Mouse (Mus musculus) MEL (cell line): ENCODE results near the gene Cwc22. TPM values are rescaled to one million over a fixed set of nuclear protein-coding genes. Genes with fewer than 3 reads are reported as not detected.

Source experiments
- DNase-seq: peaks from one replicate; pipeline ENCODE4 v3.0.0; 2011; ENCODE audit warnings: low read depth, low spot score
- H3K27ac ChIP-seq: 2 replicates; pipeline ENCODE4 v1.5.1; 2012; ENCODE audit warnings: low read depth, mild to moderate bottlenecking, control low read depth, low read length, moderate library complexity; ENCODE audit not compliant: control insufficient read depth
- H3K27me3 ChIP-seq, 2 experiments: fragments of 150-350 bp in 1 of 2; sonication (generic) in 1 of 2; 2 replicates each; pipeline ENCODE4 v1.6.1; 2012; ENCODE audit warnings: low read length in 2 of 2, mild to moderate bottlenecking in 2 of 2, improper control_type of control experiment in 1 of 2, moderate library complexity in 1 of 2; ENCODE audit not compliant: insufficient read depth in 2 of 2, control insufficient read depth in 1 of 2
- H3K36me3 ChIP-seq, 2 experiments: 2 replicates each; pipeline ENCODE4 v1.6.1; 2012 to 2014; ENCODE audit warnings: low read length in 2 of 2, improper control_type of control experiment in 1 of 2, inconsistent platforms in 1 of 2, mild to moderate bottlenecking in 1 of 2; ENCODE audit not compliant: insufficient read depth in 2 of 2, control insufficient read depth in 1 of 2
- H3K4me1 ChIP-seq, 2 experiments: fragments of 150-350 bp in 1 of 2; sonication (generic) in 1 of 2; 2 replicates each; pipeline ENCODE4 v1.6.1; 2012; ENCODE audit warnings: low read length in 2 of 2, improper control_type of control experiment in 1 of 2, mild to moderate bottlenecking in 1 of 2; ENCODE audit not compliant: insufficient read depth in 2 of 2, control insufficient read depth in 1 of 2
- H3K4me3 ChIP-seq, 2 experiments: fragments of 150-350 bp in 1 of 2; sonication (generic) in 1 of 2; 2 replicates each; pipeline ENCODE4 v1.5.1; 2012; ENCODE audit warnings: low read depth in 2 of 2, low read length in 2 of 2, mild to moderate bottlenecking in 2 of 2, moderate library complexity in 2 of 2, control low read depth in 1 of 2, improper control_type of control experiment in 1 of 2; ENCODE audit not compliant: control insufficient read depth in 1 of 2, insufficient read depth in 1 of 2
- H3K79me2 ChIP-seq: 2 replicates; pipeline ENCODE4 v1.6.1; 2012; ENCODE audit warnings: mild to moderate bottlenecking, low read length, moderate library complexity; ENCODE audit not compliant: control insufficient read depth, poor library complexity, insufficient read depth
- H3K9ac ChIP-seq: 2 replicates; pipeline ENCODE4 v1.6.1; 2012; ENCODE audit warnings: low read depth, mild to moderate bottlenecking, control low read depth, low read length, moderate library complexity; ENCODE audit not compliant: control insufficient read depth, poor library complexity, severe bottlenecking
- H3K9me3 ChIP-seq: fragments of 150-350 bp; sonication (generic); replicated peaks from 2 replicates; pipeline ENCODE4 v1.6.1; 2012; ENCODE audit warnings: mild to moderate bottlenecking, low read length, improper control_type of control experiment, moderate library complexity; ENCODE audit not compliant: insufficient read depth
- CHD1 ChIP-seq: IDR thresholded peaks from 2 replicates; pipeline ENCODE4 v1.6.1; 2012; ENCODE audit warnings: low read depth, mild to moderate bottlenecking, inconsistent platforms, low read length, improper control_type of control experiment
- CHD2 ChIP-seq: IDR thresholded peaks from 2 replicates; pipeline ENCODE4 v1.6.1; 2011; ENCODE audit warnings: low read length, improper control_type of control experiment
- CTCF ChIP-seq, 3 experiments: IDR thresholded peaks in 2 of 3; conservative IDR thresholded peaks in 1 of 3; 2 replicates each; pipeline ENCODE4 v1.5.1; 2011 to 2012; ENCODE audit warnings: low read length in 3 of 3, low read depth in 2 of 3, mild to moderate bottlenecking in 2 of 3, improper control_type of control experiment in 1 of 3, inconsistent platforms in 1 of 3, mixed read lengths in 1 of 3, moderate library complexity in 1 of 3; ENCODE audit not compliant: control insufficient read depth in 1 of 3, insufficient read depth in 1 of 3, poor library complexity in 1 of 3, severe bottlenecking in 1 of 3
- EP300 ChIP-seq, 2 experiments: IDR thresholded peaks; 2 replicates each; pipeline ENCODE4 v1.6.1; 2011; ENCODE audit warnings: improper control_type of control experiment in 2 of 2, low read length in 2 of 2, low read depth in 1 of 2, mild to moderate bottlenecking in 1 of 2
- ETS1 ChIP-seq: IDR thresholded peaks from 2 replicates; pipeline ENCODE4 v1.6.1; 2012; ENCODE audit warnings: low read depth, mild to moderate bottlenecking, inconsistent platforms, low read length, improper control_type of control experiment, moderate library complexity
- GATA1 ChIP-seq: IDR thresholded peaks from 2 replicates; pipeline ENCODE4 v1.6.1; 2011; ENCODE audit warnings: low read depth, low read length, improper control_type of control experiment
- KAT2A ChIP-seq: conservative IDR thresholded peaks from 2 replicates; pipeline ENCODE4 v1.6.1; 2012; ENCODE audit warnings: low read depth, low read length, improper control_type of control experiment, inconsistent platforms
- MAFK ChIP-seq: IDR thresholded peaks from 2 replicates; pipeline ENCODE4 v1.6.1; 2011; ENCODE audit warnings: low read depth, mild to moderate bottlenecking, low read length, improper control_type of control experiment, borderline replicate concordance
- MAZ ChIP-seq: IDR thresholded peaks from 2 replicates; pipeline ENCODE4 v1.6.1; 2012; ENCODE audit warnings: low read depth, mild to moderate bottlenecking, inconsistent platforms, low read length, improper control_type of control experiment
- MYB ChIP-seq: IDR thresholded peaks from 2 replicates; pipeline ENCODE4 v1.6.1; 2011; ENCODE audit warnings: mild to moderate bottlenecking, low read depth, low read length, improper control_type of control experiment
- NELFE ChIP-seq: IDR thresholded peaks from 2 replicates; pipeline ENCODE4 v1.6.1; 2011; ENCODE audit warnings: low read depth, low read length, improper control_type of control experiment
- POLR2A ChIP-seq, 2 experiments: IDR thresholded peaks; 2 replicates each; pipeline ENCODE4 v1.6.1; 2011 to 2012; ENCODE audit warnings: low read length in 2 of 2, mild to moderate bottlenecking in 2 of 2, control low read depth in 1 of 2, improper control_type of control experiment in 1 of 2, low read depth in 1 of 2, moderate library complexity in 1 of 2; ENCODE audit not compliant: control insufficient read depth in 1 of 2, insufficient read depth in 1 of 2, poor library complexity in 1 of 2
- TAL1 ChIP-seq: IDR thresholded peaks from 2 replicates; pipeline ENCODE4 v1.6.1; 2012; ENCODE audit warnings: mild to moderate bottlenecking, inconsistent platforms, low read length, moderate library complexity, mixed read lengths
- UBTF ChIP-seq: IDR thresholded peaks from 2 replicates; pipeline ENCODE4 v1.6.1; 2012; ENCODE audit warnings: low read depth, mild to moderate bottlenecking, inconsistent platforms, low read length, improper control_type of control experiment, moderate library complexity, borderline replicate concordance; ENCODE audit not compliant: insufficient read depth
- USF1 ChIP-seq: IDR thresholded peaks from 2 replicates; pipeline ENCODE4 v1.6.1; 2014; ENCODE audit warnings: low read depth, mild to moderate bottlenecking, inconsistent platforms, low read length, improper control_type of control experiment, moderate library complexity
- ZC3H11A ChIP-seq: IDR thresholded peaks from 2 replicates; pipeline ENCODE4 v1.6.1; 2012; ENCODE audit warnings: low read depth, mild to moderate bottlenecking, inconsistent platforms, low read length, improper control_type of control experiment
- ZNF384 ChIP-seq: IDR thresholded peaks from 2 replicates; pipeline ENCODE4 v1.6.1; 2012; ENCODE audit warnings: low read depth, mild to moderate bottlenecking, inconsistent platforms, low read length, improper control_type of control experiment
- polyA plus RNA-seq, 2 experiments: library from polyadenylated mRNA; stranded (reverse) in 1 of 2; unstranded in 1 of 2; fragments of >175 nt in 1 of 2; fragments of >200 nt in 1 of 2; gene quantifications; 2 replicates each; pipeline versions ENCODE4 v1.2.1 to v1.2.4; 2012; ENCODE audit warnings: low replicate concordance in 2 of 2, low read depth in 1 of 2; ENCODE audit not compliant: insufficient read length in 2 of 2, insufficient read depth in 1 of 2, missing spikeins in 1 of 2
- total RNA-seq: library from RNA; depleted of rRNA; stranded (reverse); fragments of 300-350 nt; gene quantifications from 2 replicates; pipeline ENCODE4 v1.2.3, GENCODE M21; 2012

Cwc22 gene
- total and polyA plus RNA-seq, 3 experiments = 54.0 to 72.7 TPM; not detected in 1

- Histone ChIP-seq H3K27ac (no peak overlapping the region), H3K79me2 (no peaks in the 10 kb centered on the region), H3K9me3 (no peaks in the 10 kb centered on the region), H3K9ac (no peak overlapping the region), H3K27me3 (no peaks in the 10 kb centered on the region), H3K36me3 (peaks cover 0 to 40% of the 10 kb centered on the region in 2 experiments; a peak in 2 of 4 replicates), H3K4me3 (no peak overlapping the region), H3K4me1 (no peaks in the 10 kb centered on the region)
- no peak for TF ChIP-seq KAT2A
- no peak for TF ChIP-seq GATA1
- TF ChIP-seq CHD2 = no peak
- no peak for TF ChIP-seq MAFK
- no peak for TF ChIP-seq CTCF (IDR thresholded peaks at IDR 0.05 in 2 of 3, conservative IDR thresholded peaks at IDR 0.05 in 1 of 3; ENCODE audit: control insufficient read depth in 1 of 3, insufficient read depth in 1 of 3, low read depth in 2 of 3, low read length in 3 of 3, poor library complexity in 1 of 3, severe bottlenecking in 1 of 3)
- TF ChIP-seq MAZ = no peak
- DNase-seq = no peak
Measured at GRCm38 (mm10) chr2:77905023-77905422, 41.2 kb downstream of the Cwc22 start.

DNA sequence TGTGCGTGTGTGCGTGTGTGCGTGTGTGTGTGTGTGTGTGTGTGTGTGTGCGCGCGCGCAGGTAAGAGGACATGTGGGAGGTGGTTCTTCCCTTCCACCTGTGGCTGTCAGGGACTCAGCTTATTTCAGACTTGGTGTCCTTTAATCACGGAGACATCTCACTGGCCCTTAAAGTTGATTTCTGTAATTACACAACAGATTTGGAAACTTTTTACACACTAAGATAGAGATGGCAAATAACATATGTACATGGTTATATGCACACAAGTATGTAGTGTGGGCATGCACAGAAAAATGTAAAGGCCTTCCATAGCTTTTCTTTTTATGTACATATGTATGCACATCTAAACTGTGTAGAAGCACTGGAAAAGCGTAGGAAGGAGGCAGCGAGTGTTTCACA lies 41.7 kb downstream of the Cwc22 start:
- no peak overlapping the region for H3K4me3 ChIP-seq
- H3K9ac ChIP-seq = no peak overlapping the region
- H3K27ac ChIP-seq = no peak overlapping the region
- no peaks in the 10 kb centered on the region for H3K4me1 ChIP-seq
- H3K79me2 ChIP-seq = no peaks in the 10 kb centered on the region
- no peaks in the 10 kb centered on the region for H3K27me3 ChIP-seq
- no peak for DNase-seq
- peaks cover 0 to 40% of the 10 kb centered on the region in 2 experiments; a peak in 2 of 4 replicates for H3K36me3 ChIP-seq
- no peaks in the 10 kb centered on the region for H3K9me3 ChIP-seq
- TF ChIP-seq POLR2A (IDR thresholded peaks at IDR 0.05; ENCODE audit: control insufficient read depth in 1 of 2, insufficient read depth in 1 of 2, low read depth in 1 of 2, low read length in 2 of 2, poor library complexity in 1 of 2) (no peak), TAL1 (no peak), ETS1 (no peak), CHD1 (no peak), MYB (no peak), UBTF (no peak), USF1 (no peak), ZNF384 (no peak), ZC3H11A (no peak), GATA1 (no peak), EP300 (IDR thresholded peaks at IDR 0.05; ENCODE audit: low read depth in 1 of 2, low read length in 2 of 2) (no peak), NELFE (no peak)
